Mouse (Mus musculus): Measurements from ENCODE around the gene Cd69. TPM values are rescaled to one million over a fixed set of nuclear protein-coding genes. Genes with fewer than 3 reads are reported as not detected.

Gene Cd69
- polyA plus RNA-seq, 1 experiment from 2014 or later = 0.25 TPM

DNA sequence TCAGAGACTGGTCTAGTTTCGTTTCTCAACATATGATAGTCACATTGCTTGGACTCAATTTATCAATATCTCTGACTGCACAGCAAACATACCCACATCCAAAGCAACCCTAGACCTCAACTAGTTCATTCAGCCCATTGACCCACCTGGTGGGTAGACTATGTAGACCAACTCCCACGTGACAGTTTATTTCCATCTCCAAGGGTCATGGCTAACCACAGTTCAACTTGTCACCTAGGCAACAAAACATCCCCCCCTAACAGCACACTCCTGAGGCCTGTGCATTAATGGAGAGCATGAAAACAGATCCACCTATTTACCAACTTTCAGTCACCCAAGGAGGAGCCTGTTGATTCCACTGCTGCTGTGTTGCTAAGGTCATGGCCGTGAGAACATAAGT is 1.6 kb downstream of the Cd69 start:
- Histone ChIP-seq H3K27me3 (ENCODE audit: insufficient read depth, poor library complexity, severe bottlenecking) (no peaks in the 10 kb centered on the region), H3K4me3 (no peak overlapping the region), H3K4me1 (no peaks in the 10 kb centered on the region), H3K9me3 (no peaks in the 10 kb centered on the region), H3K36me3 (no peaks in the 10 kb centered on the region), H3K27ac (no peak overlapping the region)
- DNase-seq (ENCODE audit: low spot score) = no peak
- 80% methylated on average over 3 of the region's 3 CpGs for WGBS

DNA sequence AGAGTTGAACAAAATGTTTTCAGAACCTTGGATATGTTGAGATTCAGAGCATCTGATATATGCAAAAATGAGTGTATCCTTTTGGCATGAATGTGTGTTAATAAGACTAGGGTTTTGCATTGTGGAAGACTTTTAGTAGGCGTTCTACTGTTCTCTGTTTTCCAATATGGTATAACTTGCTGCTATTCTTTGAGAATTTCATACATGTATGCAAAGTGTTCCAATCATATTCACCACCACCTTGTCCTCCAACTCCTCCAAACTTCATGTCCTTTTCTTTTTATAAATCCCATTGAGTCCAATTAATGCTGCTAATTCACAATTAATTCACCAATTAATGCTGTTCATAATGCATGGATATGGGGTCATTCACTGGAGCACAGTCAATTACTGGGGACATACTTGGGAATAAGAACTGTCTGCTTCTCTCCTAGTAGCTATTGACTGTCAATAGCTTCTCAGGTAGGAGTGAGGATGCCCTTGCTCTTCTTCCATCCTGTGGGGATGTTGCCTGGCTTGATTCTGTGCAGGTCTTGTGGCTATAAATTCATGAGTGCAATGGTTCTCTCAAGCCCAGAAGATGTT is 8.7 kb downstream of the Cd69 start:
- Histone ChIP-seq H3K36me3 (no peaks in the 10 kb centered on the region), H3K27me3 (ENCODE audit: insufficient read depth, poor library complexity, severe bottlenecking) (no peaks in the 10 kb centered on the region), H3K9me3 (no peaks in the 10 kb centered on the region), H3K4me3 (no peak overlapping the region), H3K27ac (no peak overlapping the region), H3K4me1 (no peaks in the 10 kb centered on the region)
- DNase-seq (ENCODE audit: low spot score) = no peak
- WGBS = 81% methylated on average over 1 of the region's 1 CpGs

DNA sequence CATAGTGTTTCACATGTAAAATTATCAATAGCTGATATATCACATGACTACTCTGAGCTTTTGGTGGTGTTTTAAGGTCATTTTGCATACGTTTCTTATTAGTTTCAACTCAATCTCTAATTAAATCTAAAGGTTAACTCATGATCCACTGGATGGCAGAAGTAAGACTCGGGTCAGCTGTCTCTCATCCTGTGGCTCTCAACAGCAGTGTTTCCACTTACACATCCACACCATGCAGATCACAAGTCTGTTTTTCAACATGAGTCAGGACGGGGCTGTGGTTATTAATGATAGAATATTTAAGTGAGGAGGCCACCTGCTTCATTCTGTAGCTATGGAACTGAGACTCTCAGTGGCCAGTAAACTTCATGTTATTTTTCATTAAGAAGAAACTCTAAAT is 9.4 kb downstream of the Cd69 start:
- no peaks in the 10 kb centered on the region for H3K36me3 ChIP-seq
- H3K4me3 ChIP-seq = no peak overlapping the region
- H3K4me1 ChIP-seq = no peaks in the 10 kb centered on the region
- no peaks in the 10 kb centered on the region for H3K9me3 ChIP-seq
- no peak overlapping the region for H3K27ac ChIP-seq
- no peak for DNase-seq (ENCODE audit: low spot score)
- whole genome bisulfite sequencing = 66% methylated on average over 3 of the region's 3 CpGs
- H3K27me3 ChIP-seq (ENCODE audit: insufficient read depth, poor library complexity, severe bottlenecking) = no peaks in the 10 kb centered on the region

DNA sequence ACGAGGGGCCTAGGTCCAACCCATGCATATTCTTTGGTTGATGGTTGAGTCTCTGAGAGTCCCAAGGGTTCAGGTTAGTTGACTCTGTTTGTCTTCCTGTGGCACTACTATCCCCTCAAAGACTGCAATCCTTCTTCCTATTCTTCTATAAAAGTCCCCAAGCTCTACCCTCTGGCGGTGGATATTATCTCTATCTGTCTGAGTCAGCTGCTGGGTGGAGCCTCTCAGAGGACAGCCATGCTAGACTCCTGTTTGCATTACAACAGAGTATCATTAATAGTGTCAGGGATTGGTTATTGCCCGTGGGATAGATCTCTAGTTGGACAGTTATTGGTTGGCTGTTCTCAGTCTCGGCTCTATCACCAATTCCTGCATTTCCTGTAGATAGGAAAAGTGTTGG is 14.3 kb downstream of the Cd69 start:
- H3K36me3 ChIP-seq = no peaks in the 10 kb centered on the region
- no peak overlapping the region for H3K4me3 ChIP-seq
- no peaks in the 10 kb centered on the region for H3K27me3 ChIP-seq (ENCODE audit: insufficient read depth, poor library complexity, severe bottlenecking)
- H3K27ac ChIP-seq = no peak overlapping the region
- no peak for DNase-seq (ENCODE audit: low spot score)
- H3K9me3 ChIP-seq = no peaks in the 10 kb centered on the region
- 76% methylated on average over 4 of the region's 4 CpGs for WGBS
- no peaks in the 10 kb centered on the region for H3K4me1 ChIP-seq

DNA sequence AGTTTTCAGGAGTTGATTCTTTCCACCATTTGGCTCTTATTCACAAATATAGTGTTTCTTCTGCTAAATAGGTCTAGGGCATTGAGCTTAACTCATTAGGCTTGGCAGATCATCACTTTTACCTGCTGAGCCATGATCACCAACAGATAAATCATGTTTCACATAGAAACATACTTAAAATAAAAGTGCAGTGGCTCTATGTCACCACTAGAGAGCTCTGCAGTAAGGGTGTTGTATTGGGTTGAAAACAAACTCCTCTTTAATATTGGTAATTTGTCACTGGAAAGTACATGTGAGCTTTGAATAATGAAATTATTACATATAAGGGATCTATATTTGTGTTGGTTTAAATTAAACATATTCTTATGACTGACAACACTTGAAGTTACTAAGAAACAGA is 15.2 kb downstream of the Cd69 start:
- DNase-seq (ENCODE audit: low spot score) = no peak

DNA sequence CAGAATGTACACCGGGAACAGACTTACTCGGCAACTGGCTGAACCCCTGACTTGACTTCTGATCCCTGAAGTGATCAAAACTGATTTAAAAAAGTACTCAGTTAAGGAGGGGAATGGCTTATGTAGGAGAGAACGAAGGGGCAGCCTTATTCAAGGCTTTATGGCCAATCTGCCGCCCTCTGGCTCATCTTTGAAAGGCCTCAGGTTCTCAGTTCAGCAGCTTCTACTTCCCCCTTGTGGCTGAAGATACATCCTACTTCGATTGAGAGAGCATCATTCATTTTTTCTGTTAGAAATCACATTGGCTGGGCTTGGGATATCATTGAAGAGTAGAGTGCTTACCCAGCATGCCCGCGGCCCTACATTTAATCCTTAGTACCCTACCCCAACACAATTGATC is 19.2 kb downstream of the Cd69 start:
- Histone ChIP-seq H3K4me1 (no peaks in the 10 kb centered on the region), H3K36me3 (no peaks in the 10 kb centered on the region), H3K4me3 (no peak overlapping the region), H3K9me3 (no peaks in the 10 kb centered on the region), H3K27ac (no peak overlapping the region), H3K27me3 (ENCODE audit: insufficient read depth, poor library complexity, severe bottlenecking) (no peaks in the 10 kb centered on the region)
- no peak for DNase-seq (ENCODE audit: low spot score)
- WGBS = 55% methylated on average over 7 of the region's 7 CpGs

More for the DNA sequence above, 15.2 kb downstream of the Cd69 start:
- Histone ChIP-seq H3K27ac (no peak overlapping the region), H3K4me1 (no peaks in the 10 kb centered on the region), H3K9me3 (no peaks in the 10 kb centered on the region), H3K36me3 (no peaks in the 10 kb centered on the region), H3K27me3 (ENCODE audit: insufficient read depth, poor library complexity, severe bottlenecking) (no peaks in the 10 kb centered on the region), H3K4me3 (no peak overlapping the region)

DNA sequence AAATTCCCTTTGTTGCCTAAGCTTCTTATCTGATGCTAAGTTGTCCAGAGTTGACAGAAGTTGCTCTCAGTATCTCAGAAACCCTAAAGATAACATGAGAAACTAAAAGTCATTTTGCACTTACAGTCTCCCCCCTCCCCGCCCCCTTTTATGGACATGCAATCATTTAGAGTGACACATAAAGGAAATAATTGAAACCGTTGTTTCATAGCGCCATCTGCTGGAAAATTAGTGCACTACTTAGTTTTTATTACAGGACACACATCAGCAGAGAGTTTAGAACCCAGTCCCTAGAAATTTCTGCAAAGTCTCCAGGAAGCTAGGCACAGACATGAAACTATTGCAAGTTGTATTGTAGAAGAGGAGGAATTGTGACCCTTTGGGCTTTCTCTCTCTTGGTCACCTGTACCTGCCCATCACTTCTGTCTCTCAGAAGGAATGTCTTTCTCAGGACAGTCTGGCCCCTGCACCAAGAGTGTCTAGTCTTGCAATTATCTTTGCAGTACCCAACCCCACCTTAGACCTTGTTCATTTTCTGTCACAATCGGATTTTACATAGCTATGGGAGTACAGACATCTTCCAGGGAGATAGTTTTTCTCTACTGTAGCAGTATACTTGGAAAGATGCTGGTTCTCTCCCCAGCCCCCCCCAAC is 20.2 kb downstream of the Cd69 start:
- 16% methylated on average over 4 of the region's 4 CpGs for WGBS

DNA sequence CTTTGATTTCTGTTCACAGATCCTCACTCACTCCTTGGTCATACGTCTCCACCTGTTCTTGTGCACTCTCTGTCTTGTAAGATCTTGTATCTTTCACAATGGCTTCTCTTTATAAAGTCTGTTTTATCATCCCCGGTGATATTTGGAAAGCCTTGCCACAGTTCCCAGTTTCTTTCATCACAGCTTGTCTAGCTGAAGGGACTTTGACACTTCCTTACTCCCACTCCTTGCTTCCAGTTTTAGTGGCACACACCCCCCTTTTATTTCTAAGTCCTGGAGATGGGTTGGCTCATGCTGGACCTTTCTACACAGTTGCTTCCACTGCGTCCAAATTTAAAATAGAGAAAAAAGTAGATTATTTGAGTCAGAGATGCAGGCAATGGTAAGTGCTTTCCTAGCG is 20.9 kb downstream of the Cd69 start:
- H3K4me3 ChIP-seq = no peak overlapping the region
- no peak overlapping the region for H3K27ac ChIP-seq
- H3K36me3 ChIP-seq = no peaks in the 10 kb centered on the region
- no peaks in the 10 kb centered on the region for H3K4me1 ChIP-seq
- 75% methylated on average over 4 of the region's 4 CpGs for WGBS
- DNase-seq (ENCODE audit: low spot score) = no peak
- H3K9me3 ChIP-seq = no peaks in the 10 kb centered on the region
- no peaks in the 10 kb centered on the region for H3K27me3 ChIP-seq (ENCODE audit: insufficient read depth, poor library complexity, severe bottlenecking)

More for the DNA sequence above, 20.2 kb downstream of the Cd69 start:
- Histone ChIP-seq H3K4me1 (no peaks in the 10 kb centered on the region), H3K9me3 (no peaks in the 10 kb centered on the region), H3K36me3 (no peaks in the 10 kb centered on the region), H3K4me3 (no peak overlapping the region), H3K27ac (no peak overlapping the region), H3K27me3 (ENCODE audit: insufficient read depth, poor library complexity, severe bottlenecking) (no peaks in the 10 kb centered on the region)
- no peak for DNase-seq (ENCODE audit: low spot score)

DNA sequence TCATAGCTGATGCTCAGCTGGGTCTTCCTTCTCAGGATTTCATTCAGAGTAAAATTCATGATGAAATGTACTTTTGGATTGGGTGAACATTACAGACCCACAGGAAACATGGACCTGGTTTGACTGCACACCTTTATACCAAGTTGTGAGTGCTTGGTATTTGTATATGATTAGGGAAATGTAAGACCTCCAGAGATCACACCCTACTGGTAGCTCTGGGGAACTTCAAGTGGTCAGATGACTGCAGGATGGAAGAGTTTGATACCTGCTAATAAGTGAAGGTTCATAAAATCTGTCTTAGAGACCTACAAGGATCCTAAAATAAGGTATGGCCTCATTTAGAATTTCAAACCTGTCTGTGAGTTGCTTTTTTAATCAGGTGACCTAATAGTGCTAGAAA is 27.0 kb downstream of the Cd69 start:
- no peak overlapping the region for H3K4me3 ChIP-seq
- H3K36me3 ChIP-seq = no peaks in the 10 kb centered on the region
- H3K9me3 ChIP-seq = no peaks in the 10 kb centered on the region
- DNase-seq (ENCODE audit: low spot score) = no peak
- H3K27ac ChIP-seq = no peak overlapping the region
- H3K4me1 ChIP-seq = no peaks in the 10 kb centered on the region
- no peaks in the 10 kb centered on the region for H3K27me3 ChIP-seq (ENCODE audit: insufficient read depth, poor library complexity, severe bottlenecking)

DNA sequence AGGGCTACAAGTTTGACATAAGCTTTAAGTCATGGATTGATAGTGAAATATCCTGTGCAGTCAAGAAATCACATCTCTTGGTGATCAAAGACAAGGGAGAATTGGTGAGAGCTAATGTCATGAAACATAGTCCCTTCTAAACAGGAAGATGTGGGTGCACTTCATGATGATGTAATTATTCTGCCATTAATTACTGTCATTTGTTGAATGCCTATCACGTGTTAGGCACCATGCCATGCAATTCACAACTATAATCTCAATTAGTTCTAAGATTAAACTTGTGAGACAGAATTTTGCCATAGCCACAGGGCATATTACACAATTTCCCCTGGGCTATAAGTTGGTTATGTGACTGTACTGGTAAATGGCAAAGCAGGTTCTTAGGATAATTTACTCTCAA is 28.2 kb downstream of the Cd69 start:
- Histone ChIP-seq H3K27me3 (ENCODE audit: insufficient read depth, poor library complexity, severe bottlenecking) (no peaks in the 10 kb centered on the region), H3K4me3 (no peak overlapping the region), H3K36me3 (no peaks in the 10 kb centered on the region), H3K4me1 (no peaks in the 10 kb centered on the region), H3K27ac (no peak overlapping the region), H3K9me3 (no peaks in the 10 kb centered on the region)
- WGBS = 76% methylated on average over 1 of the region's 1 CpGs
- DNase-seq (ENCODE audit: low spot score) = no peak

DNA sequence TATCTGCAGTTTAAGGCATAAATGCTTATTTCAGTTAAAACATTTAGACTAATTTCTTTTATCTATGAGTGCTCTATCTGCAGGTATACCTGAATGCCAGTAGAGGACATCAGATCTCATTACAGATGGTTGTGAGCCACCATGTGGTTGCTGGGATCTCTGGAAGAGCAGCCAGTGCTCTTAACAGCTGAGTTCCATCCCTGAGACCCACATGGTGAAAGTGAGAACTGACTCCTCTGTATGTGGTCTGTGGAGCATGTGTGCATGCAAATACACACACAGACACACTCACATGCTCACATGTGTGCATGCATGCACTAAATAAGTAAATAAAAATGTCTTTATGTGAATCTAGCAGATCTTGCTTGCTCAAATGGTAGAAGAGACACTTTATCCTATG is 29.4 kb downstream of the Cd69 start:
- H3K4me1 ChIP-seq = no peaks in the 10 kb centered on the region
- no peak for DNase-seq (ENCODE audit: low spot score)
- H3K9me3 ChIP-seq = no peaks in the 10 kb centered on the region
- no peak overlapping the region for H3K27ac ChIP-seq
- no peaks in the 10 kb centered on the region for H3K27me3 ChIP-seq (ENCODE audit: insufficient read depth, poor library complexity, severe bottlenecking)
- H3K4me3 ChIP-seq = no peak overlapping the region
- no peaks in the 10 kb centered on the region for H3K36me3 ChIP-seq

DNA sequence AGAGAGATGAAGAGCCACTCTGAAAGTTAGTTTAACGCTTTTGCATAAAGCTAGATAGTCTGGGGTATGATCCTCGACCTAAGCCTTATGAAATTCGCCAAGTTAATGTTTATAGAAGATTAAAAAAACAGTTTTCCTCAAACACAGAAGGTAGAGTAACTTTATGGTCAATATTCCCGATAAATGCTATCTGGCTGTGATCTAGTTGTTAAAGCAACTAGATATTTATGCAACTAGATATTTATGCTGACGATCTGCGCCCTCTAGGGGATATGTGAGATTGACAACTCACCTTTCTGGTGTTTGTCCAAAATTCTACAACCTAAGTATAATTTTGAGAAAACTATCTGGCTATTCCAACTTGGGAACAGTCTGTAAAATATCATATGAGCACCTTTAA is 33.3 kb downstream of the Cd69 start:
- Histone ChIP-seq H3K27me3 (ENCODE audit: insufficient read depth, poor library complexity, severe bottlenecking) (no peaks in the 10 kb centered on the region), H3K36me3 (no peaks in the 10 kb centered on the region), H3K9me3 (no peaks in the 10 kb centered on the region), H3K4me3 (no peak overlapping the region), H3K4me1 (no peaks in the 10 kb centered on the region), H3K27ac (no peak overlapping the region)
- DNase-seq (ENCODE audit: low spot score) = no peak
- WGBS = 64% methylated on average over 6 of the region's 6 CpGs

DNA sequence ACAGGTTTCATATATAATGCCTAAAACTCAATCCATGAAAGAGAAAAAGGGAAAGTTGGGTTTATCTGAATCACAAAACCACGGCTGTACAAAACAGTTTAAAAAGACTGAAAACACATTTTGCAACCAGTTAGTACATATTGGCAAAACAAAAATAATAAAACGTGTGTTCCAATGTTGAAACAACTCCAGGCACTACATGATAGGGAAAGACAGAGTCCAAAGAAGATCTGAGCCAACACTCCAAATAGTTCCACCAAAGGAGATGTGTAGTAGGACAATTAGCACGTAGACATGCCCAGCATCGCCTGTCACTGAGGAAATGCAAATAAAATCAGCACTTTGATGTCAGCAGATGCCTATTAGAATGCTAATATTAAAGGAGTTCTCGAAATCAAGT is 33.8 kb downstream of the Cd69 start:
- H3K4me3 ChIP-seq = no peak overlapping the region
- H3K36me3 ChIP-seq = no peaks in the 10 kb centered on the region
- H3K27me3 ChIP-seq (ENCODE audit: insufficient read depth, poor library complexity, severe bottlenecking) = no peaks in the 10 kb centered on the region
- H3K4me1 ChIP-seq = no peaks in the 10 kb centered on the region
- DNase-seq (ENCODE audit: low spot score) = no peak
- H3K9me3 ChIP-seq = no peaks in the 10 kb centered on the region
- no peak overlapping the region for H3K27ac ChIP-seq
- WGBS = 64% methylated on average over 5 of the region's 5 CpGs

DNA sequence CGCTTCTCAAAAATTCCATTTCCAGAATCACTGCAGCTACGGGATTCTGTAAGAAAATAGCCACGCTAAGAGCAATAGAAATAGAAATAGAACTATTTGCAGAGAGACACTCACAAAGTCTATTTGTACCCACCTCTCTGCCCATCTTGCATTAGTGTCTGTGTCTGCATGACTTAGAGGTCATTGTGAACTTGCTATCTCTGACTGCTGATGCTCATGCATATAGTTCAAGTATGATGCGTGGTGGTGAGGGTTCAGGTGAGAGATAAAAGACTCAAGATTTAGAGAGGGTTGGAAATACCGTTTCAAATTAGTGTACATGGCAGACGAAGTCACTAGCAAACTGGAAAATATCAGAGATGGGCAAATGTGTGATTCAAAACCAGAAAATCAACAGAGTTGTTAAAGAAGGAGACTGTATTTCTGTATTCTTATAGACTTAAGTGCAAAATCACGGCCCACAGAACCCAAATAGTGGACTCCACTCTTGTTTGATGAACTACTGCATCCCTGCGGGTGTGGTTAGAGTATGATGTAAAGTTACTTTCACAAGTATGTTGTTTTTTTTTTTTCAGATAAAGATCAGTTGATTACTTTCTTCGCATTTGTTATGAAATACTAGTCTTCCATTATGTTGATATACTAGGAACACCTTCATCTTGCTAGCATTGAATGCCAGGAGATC is 35.5 kb downstream of the Cd69 start:
- H3K27ac ChIP-seq = no peak overlapping the region
- no peaks in the 10 kb centered on the region for H3K9me3 ChIP-seq
- H3K4me3 ChIP-seq = no peak overlapping the region
- no peaks in the 10 kb centered on the region for H3K27me3 ChIP-seq (ENCODE audit: insufficient read depth, poor library complexity, severe bottlenecking)
- no peak for DNase-seq (ENCODE audit: low spot score)
- H3K4me1 ChIP-seq = no peaks in the 10 kb centered on the region
- no peaks in the 10 kb centered on the region for H3K36me3 ChIP-seq
- 80% methylated on average over 9 of the region's 9 CpGs for WGBS
